Comparison of ENCODE assay signal across 8 mouse cellular contexts in the genomic region with DNA sequence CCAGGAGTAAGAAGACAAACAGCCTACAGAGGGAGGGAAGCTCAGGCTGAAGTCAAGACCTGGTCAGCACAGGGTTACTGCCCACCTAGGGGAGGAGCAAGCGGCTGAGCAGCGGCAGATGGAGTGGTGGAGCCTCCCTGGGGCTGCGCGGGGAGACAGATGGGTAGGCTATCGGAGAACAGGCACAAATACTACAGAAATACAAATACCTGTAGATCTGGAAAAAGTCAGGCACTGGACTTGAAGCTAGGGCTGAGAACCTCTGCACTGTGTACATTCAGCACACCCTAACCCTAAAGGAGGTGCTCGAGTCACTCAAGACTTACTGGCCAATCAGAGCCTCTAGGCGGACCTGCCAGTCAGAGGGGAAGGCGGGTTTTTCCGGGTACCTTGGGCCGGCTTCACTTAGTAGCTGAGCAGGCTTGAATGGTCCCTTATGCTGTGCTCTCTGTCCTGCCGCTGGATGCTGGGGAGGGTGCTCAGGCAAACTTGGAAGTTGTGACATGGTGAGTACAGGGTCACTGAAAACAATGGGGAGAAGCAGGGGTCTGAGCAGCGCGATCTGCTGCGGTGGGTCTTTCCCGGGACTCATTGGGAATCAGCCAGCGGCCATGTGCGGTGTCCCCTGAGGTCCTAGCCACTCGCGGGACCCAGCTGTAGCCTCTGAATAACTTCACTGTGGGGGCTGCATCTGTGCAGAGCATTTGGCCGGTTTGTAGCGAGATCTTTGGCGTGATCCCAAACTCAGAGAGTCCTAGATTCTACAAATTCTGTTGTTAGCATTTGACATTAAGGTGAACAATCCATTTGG. TPM values are rescaled to one million over a fixed set of nuclear protein-coding genes. Genes with fewer than 3 reads are reported as not detected.
A peak's percentile ranks its signal among the peaks of the same experiment; 100 is the strongest.
DNase-seq lines count a peak whose midpoint lies in the region; ATAC-seq and TF ChIP-seq lines count a peak whose summit lies in the region.
"Not testable (repeated sequence)": the region's sequence is repeated elsewhere in the genome, so short reads cannot be mapped to it uniquely, and the experiment has no call there.

TSS of gene Gm15446 (plus strand) at position 140 of the 811 bp plus-strand sequence.

- H3K4me2 ChIP-seq in heart, embryonic 12.5 days, result peak within 1 kb of the TSS; percentile 66
- H3K4me2 ChIP-seq in kidney, postnatal 0 days (ENCODE audit: low read length), result peak within 1 kb of the TSS; percentile 53
- peak within 1 kb of the TSS; percentile 64 for H3K4me2 ChIP-seq in liver, embryonic 11.5 days
- peak within 1 kb of the TSS; percentile 43 for H3K4me2 ChIP-seq in stomach, embryonic 14.5 days (replicated peaks; ENCODE audit: low read depth, low read length)

- ATAC-seq in erythroid progenitor cell, adult 5-6 weeks (replicated peaks; ENCODE audit: low FRiP score, poor library complexity, severe bottlenecking), result peak; percentile 99
- peak; percentile 100 for ATAC-seq in heart, embryonic 12.5 days (ENCODE audit: insufficient number of reproducible peaks, low FRiP score)
- ATAC-seq in kidney, postnatal 0 days (replicated peaks; ENCODE audit: low FRiP score, low read depth), result peak; percentile 100
- ATAC-seq in liver, embryonic 11.5 days (replicated peaks; ENCODE audit: low FRiP score), result peak; percentile 100
- ATAC-seq in stomach, embryonic 14.5 days (ENCODE audit: insufficient number of reproducible peaks, insufficient read depth, low FRiP score, low read depth), result peak; percentile 99

- H3K36me3 ChIP-seq in heart, embryonic 12.5 days; kidney, postnatal 0 days (ENCODE audit: insufficient read depth, low read length); liver, embryonic 11.5 days (ENCODE audit: control insufficient read depth, insufficient read depth, low read length); stomach, embryonic 14.5 days (ENCODE audit: control insufficient read depth, insufficient read depth, low read length): not testable (repeated sequence)

- H3K27me3 ChIP-seq in heart, embryonic 12.5 days (replicated peaks); kidney, postnatal 0 days (ENCODE audit: insufficient read depth, low read length); liver, embryonic 11.5 days (replicated peaks; ENCODE audit: control insufficient read depth, insufficient read depth, low read length); stomach, embryonic 14.5 days (ENCODE audit: control insufficient read depth, insufficient read depth, low read length): not testable (repeated sequence)

- H3K9me3 ChIP-seq in heart, embryonic 12.5 days (replicated peaks); kidney, postnatal 0 days (replicated peaks; ENCODE audit: low read length); liver, embryonic 11.5 days (ENCODE audit: control insufficient read depth, low read length); stomach, embryonic 14.5 days (ENCODE audit: control insufficient read depth, low read depth, low read length): not testable (repeated sequence)

- peak within 1 kb of the TSS; percentile 73 for H3K4me3 ChIP-seq in heart, embryonic 12.5 days
- H3K4me3 ChIP-seq in kidney, postnatal 0 days (replicated peaks; ENCODE audit: low read depth, low read length), result peak within 1 kb of the TSS; percentile 50
- H3K4me3 ChIP-seq in liver, embryonic 11.5 days (ENCODE audit: low read depth, low read length), result peak within 1 kb of the TSS; percentile 50
- peak within 1 kb of the TSS; percentile 44 for H3K4me3 ChIP-seq in stomach, embryonic 14.5 days (ENCODE audit: low read depth, low read length)

- H3K27ac ChIP-seq in heart, embryonic 12.5 days (ENCODE audit: poor library complexity, severe bottlenecking); liver, embryonic 11.5 days (ENCODE audit: low read depth, low read length): not testable (repeated sequence)
- H3K27ac ChIP-seq in kidney, postnatal 0 days, result 0 out of 2 replicates have a peak within 1 kb of the TSS, but pooled peaks have one; percentile 2
- H3K27ac ChIP-seq in stomach, embryonic 14.5 days (ENCODE audit: low read length), result 0 out of 2 replicates have a peak within 1 kb of the TSS, but pooled peaks have one; percentile 15

- DNase-seq in CD4-positive helper T cell, adult 2 months (ENCODE audit: low read depth, low spot score), result peak; percentile 85
- peak; percentile 54 for DNase-seq in brain, embryonic 18.5 days (ENCODE audit: low read depth, low spot score)
- peak; percentile 90 for DNase-seq in kidney, postnatal 0 days (ENCODE audit: low spot score)
- peak; percentile 78 for DNase-seq in liver, embryonic 11.5 days (ENCODE audit: low spot score)
- DNase-seq in naive thymus-derived CD4-positive, alpha-beta T cell, adult 2 months (ENCODE audit: low read depth), result peak; percentile 81

- 0 out of 2 replicates have a peak, but pooled peaks have one; percentile 27 for TF ChIP-seq CTCF in kidney, postnatal 0 days (IDR thresholded peaks at IDR 0.05; ENCODE audit: low read depth)

- not testable (repeated sequence) for H3K4me1 ChIP-seq in heart, embryonic 12.5 days (replicated peaks); kidney, postnatal 0 days (replicated peaks; ENCODE audit: insufficient read depth, low read length); liver, embryonic 11.5 days (replicated peaks; ENCODE audit: control insufficient read depth, insufficient read depth, low read length); stomach, embryonic 14.5 days (ENCODE audit: control insufficient read depth, insufficient read depth, low read length)

- under 1% methylated on average over 22 of the region's 22 CpGs for WGBS in heart, embryonic 12.5 days
- under 1% methylated on average over 22 of the region's 22 CpGs for WGBS in kidney, postnatal 0 days
- WGBS in liver, embryonic 11.5 days, result under 1% methylated on average over 22 of the region's 22 CpGs
- WGBS in stomach, embryonic 14.5 days, result 1% methylated on average over 22 of the region's 22 CpGs

- peak within 1 kb of the TSS; percentile 73 for H3K9ac ChIP-seq in heart, embryonic 12.5 days
- H3K9ac ChIP-seq in kidney, postnatal 0 days (ENCODE audit: low read depth, low read length), result peak within 1 kb of the TSS; percentile 49; the same call in 1 of the 2 replicates
- H3K9ac ChIP-seq in liver, embryonic 11.5 days (ENCODE audit: low read depth, low read length), result peak within 1 kb of the TSS; percentile 68
- H3K9ac ChIP-seq in stomach, embryonic 14.5 days (replicated peaks; ENCODE audit: low read depth, low read length), result peak within 1 kb of the TSS; percentile 21; the same call in 1 of the 2 replicates

RNA-seq across cellular contexts. Expression of gene Gm15446, which starts in this region (rescaled TPM):
- total RNA-seq in erythroid progenitor cell, adult 5-6 weeks (2015; ENCODE audit: low replicate concordance), result 3.6 and 7.5 TPM in 2 replicates
- total RNA-seq in erythroid progenitor cell, adult 5-6 weeks (2017; ENCODE audit: low replicate concordance), result 2.5 and 5.5 TPM in 2 replicates
- polyA plus RNA-seq in heart, embryonic 12.5 days (2016; fragmentation: Nextera tagmentation; extraction: Ambion mirVana), result 0.19 and 0.27 TPM in 2 replicates
- polyA plus RNA-seq in kidney, postnatal 0 days (2015; fragmentation: Nextera tagmentation; extraction: Ambion mirVana), result 0.71 and 0.95 TPM in 2 replicates
- polyA plus RNA-seq in liver, embryonic 11.5 days (2014; fragmentation: Nextera tagmentation; extraction: Ambion mirVana), result 0.30 and 0.92 TPM in 2 replicates
- polyA plus RNA-seq in stomach, embryonic 14.5 days (2014; fragmentation: Nextera tagmentation; extraction: Ambion mirVana), result 0.81 and 0.95 TPM in 2 replicates

Comparison
In these comparisons a context has a peak if more than half of its experiments do, and no peak if none do; other contexts are left out.
1. Peak in ATAC-seq, H3K4me3 ChIP-seq, H3K9ac ChIP-seq and H3K4me2 ChIP-seq in heart, embryonic 12.5 days; RNA of the gene not detected or under 1 TPM.
2. Peak in DNase-seq, ATAC-seq, H3K4me3 ChIP-seq, H3K27ac ChIP-seq, H3K9ac ChIP-seq and H3K4me2 ChIP-seq in kidney, postnatal 0 days; RNA of the gene not detected or under 1 TPM.
3. Peak in DNase-seq, ATAC-seq, H3K4me3 ChIP-seq, H3K9ac ChIP-seq and H3K4me2 ChIP-seq in liver, embryonic 11.5 days; RNA of the gene not detected or under 1 TPM.
4. Peak in ATAC-seq, H3K4me3 ChIP-seq, H3K27ac ChIP-seq, H3K9ac ChIP-seq and H3K4me2 ChIP-seq in stomach, embryonic 14.5 days; RNA of the gene not detected or under 1 TPM.
5. H3K9ac ChIP-seq: peak in every context shown above with its lines; median percentile 73 in heart, embryonic 12.5 days; 68 in liver, embryonic 11.5 days; 49 in kidney, postnatal 0 days; 21 in stomach, embryonic 14.5 days.